Mouse (Mus musculus) G1E (cell line): ENCODE results near the gene Taf9. TPM values are rescaled to one million over a fixed set of nuclear protein-coding genes. Genes with fewer than 3 reads are reported as not detected.

Experiments used
- ATAC-seq: 2 replicates; pipeline ENCODE4 v1.8.0; 2016; ENCODE audit warnings: mild to moderate bottlenecking; ENCODE audit not compliant: insufficient number of reproducible peaks, poor library complexity, low FRiP score, severe bottlenecking; ENCODE audit errors: extremely low read depth
- DNase-seq: peaks from one replicate; pipeline ENCODE4 v3.0.0; 2012; ENCODE audit warnings: low spot score
- H3K27me3 ChIP-seq: 2 replicates; pipeline ENCODE4 v1.6.1; 2012; ENCODE audit warnings: mild to moderate bottlenecking, low read length, inconsistent platforms; ENCODE audit not compliant: insufficient read depth
- H3K36me3 ChIP-seq: replicated peaks from 2 replicates; pipeline ENCODE3; 2012; ENCODE audit warnings: mild to moderate bottlenecking, inconsistent platforms
- H3K4me1 ChIP-seq: 2 replicates; pipeline ENCODE4 v1.6.1; 2012; ENCODE audit warnings: low read depth, low read length, inconsistent platforms, mixed read lengths; ENCODE audit not compliant: insufficient read depth
- H3K4me3 ChIP-seq: 2 replicates; pipeline ENCODE4 v1.5.1; 2012; ENCODE audit warnings: low read depth, mild to moderate bottlenecking, inconsistent platforms, low read length, moderate library complexity, mixed read lengths
- H3K9me3 ChIP-seq: replicated peaks from 2 replicates; pipeline ENCODE4 v1.6.1; 2012; ENCODE audit warnings: inconsistent platforms
- CTCF ChIP-seq: IDR thresholded peaks from 2 replicates; pipeline ENCODE4 v1.5.1; 2012; ENCODE audit warnings: low read depth, low read length, inconsistent platforms, mixed read lengths
- GATA1 ChIP-seq: IDR thresholded peaks from 2 replicates; pipeline ENCODE4 v1.6.1; 2012; ENCODE audit warnings: borderline replicate concordance, low read length, inconsistent platforms, mixed read lengths
- GATA2 ChIP-seq: IDR thresholded peaks from 2 replicates; pipeline ENCODE4 v1.6.1; 2012; ENCODE audit warnings: low read depth, low read length, inconsistent platforms, borderline replicate concordance
- POLR2AphosphoS5 ChIP-seq: IDR thresholded peaks from 2 replicates; pipeline ENCODE4 v1.6.1; 2012; ENCODE audit warnings: low read depth, low read length, inconsistent platforms; ENCODE audit not compliant: insufficient replicate concordance
- TAL1 ChIP-seq: conservative IDR thresholded peaks from 2 replicates; pipeline ENCODE4 v1.6.1; 2012; ENCODE audit warnings: low read depth, low read length, inconsistent platforms, mixed read lengths
- polyA plus RNA-seq: library from polyadenylated mRNA; stranded (reverse); fragments of >175 nt; gene quantifications from 2 replicates; pipeline ENCODE4 v1.2.3, GENCODE M21; 2012
- total RNA-seq, 2 experiments: library from RNA; stranded (forward) in 1 of 2; stranded (reverse) in 1 of 2; fragments of 200-1000 nt in 1 of 2; fragments of >200 nt in 1 of 2; fragmentation: Nextera tagmentation in 1 of 2; gene quantifications; 2 replicates each; pipeline ENCODE4 v1.2.3; 2014 to 2017

Taf9 gene
- total and polyA plus RNA-seq, 3 experiments, result 24.1 to 161 (median 32.9) TPM

DNA sequence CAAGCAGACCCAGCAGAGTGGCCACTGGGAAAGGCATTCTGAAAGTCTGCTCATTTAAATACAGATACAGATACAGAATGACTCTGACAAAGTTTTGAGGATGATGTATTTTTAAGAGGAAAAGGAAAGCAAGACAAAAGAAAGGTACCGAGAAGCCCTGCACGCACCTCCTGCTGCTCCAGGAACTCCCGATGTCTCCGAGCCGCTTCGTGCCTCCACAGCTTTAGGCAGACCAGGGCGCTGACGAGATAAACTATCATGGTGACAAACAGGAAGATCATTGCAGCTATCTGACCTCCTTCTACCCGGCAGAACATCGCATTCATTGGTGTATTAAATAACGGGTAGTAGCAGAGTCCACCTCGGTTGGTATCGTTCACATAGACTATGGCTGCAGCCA, 40.1 kb upstream of the Taf9 start:
- TF ChIP-seq GATA1 (no peak), CTCF (no peak), TAL1 (no peak), GATA2 (no peak), POLR2AphosphoS5 (no peak)
- peaks cover 3% of the 10 kb centered on the region for H3K4me1 ChIP-seq
- H3K4me3 ChIP-seq, result no peak overlapping the region
- no peak for ATAC-seq
- DNase-seq, result no peak
- peaks cover 1% of the 10 kb centered on the region; the same call in 1 of the 2 replicates for H3K27me3 ChIP-seq
- H3K36me3 ChIP-seq, result peaks cover 14% of the 10 kb centered on the region
- H3K9me3 ChIP-seq, result peaks cover 4% of the 10 kb centered on the region

DNA sequence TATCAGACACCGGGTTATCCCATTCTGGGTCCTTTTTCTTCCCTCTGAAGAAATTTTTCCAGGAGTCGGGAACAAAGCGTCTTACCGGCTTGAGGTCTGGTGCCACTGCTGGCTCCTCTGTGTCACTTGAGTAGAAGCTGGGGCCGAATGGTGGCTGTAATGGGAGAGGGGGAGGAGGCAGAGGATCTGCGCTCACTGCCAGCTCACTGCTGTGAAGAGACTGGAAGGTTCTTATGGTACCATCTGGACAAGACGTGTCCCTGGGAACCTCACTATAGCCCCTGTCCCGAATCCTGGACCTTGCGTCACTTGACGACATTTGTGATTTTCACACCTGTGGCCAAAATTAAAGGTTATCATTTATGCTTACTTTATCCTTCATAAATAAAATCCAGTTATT, 39.1 kb upstream of the Taf9 start:
- TF ChIP-seq TAL1 (no peak), POLR2AphosphoS5 (no peak), GATA1 (no peak), CTCF (no peak), GATA2 (no peak)
- ATAC-seq (no peak), DNase-seq (no peak)
- H3K36me3 ChIP-seq, result peaks cover 17% of the 10 kb centered on the region
- peaks cover 3% of the 10 kb centered on the region; the same call in 1 of the 2 replicates for H3K27me3 ChIP-seq
- peaks cover 10% of the 10 kb centered on the region for H3K4me1 ChIP-seq
- H3K9me3 ChIP-seq, result peaks cover 4% of the 10 kb centered on the region
- H3K4me3 ChIP-seq, result no peak overlapping the region

DNA sequence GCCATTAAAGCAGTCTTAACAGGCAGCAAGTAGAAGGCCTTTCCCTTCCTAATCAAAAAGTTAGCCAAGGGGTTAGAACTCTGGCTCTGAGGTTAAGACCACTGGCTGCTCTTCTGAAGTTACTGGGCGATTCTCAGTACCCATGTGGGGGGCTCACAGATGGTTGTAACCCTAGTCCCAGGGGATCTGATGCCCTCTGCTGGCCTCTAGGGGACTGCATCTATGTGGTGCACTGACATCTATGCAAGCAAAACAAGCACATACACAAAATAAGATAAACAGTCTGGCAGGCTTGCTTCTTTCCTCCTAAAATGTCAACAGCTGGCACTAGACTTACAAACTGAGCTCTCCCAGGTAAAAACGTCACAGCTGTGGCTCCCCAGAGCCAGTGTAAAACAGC, 38.5 kb upstream of the Taf9 start:
- Histone ChIP-seq H3K4me3 (no peak overlapping the region), H3K27me3 (peaks cover 3% of the 10 kb centered on the region; the same call in 1 of the 2 replicates), H3K9me3 (peaks cover 1% of the 10 kb centered on the region), H3K36me3 (peaks cover 23% of the 10 kb centered on the region), H3K4me1 (peaks cover 16% of the 10 kb centered on the region)
- DNase-seq, result no peak
- ATAC-seq, result no peak
- no peak for TF ChIP-seq TAL1
- TF ChIP-seq GATA1, result no peak
- TF ChIP-seq CTCF, result no peak
- no peak for TF ChIP-seq POLR2AphosphoS5

DNA sequence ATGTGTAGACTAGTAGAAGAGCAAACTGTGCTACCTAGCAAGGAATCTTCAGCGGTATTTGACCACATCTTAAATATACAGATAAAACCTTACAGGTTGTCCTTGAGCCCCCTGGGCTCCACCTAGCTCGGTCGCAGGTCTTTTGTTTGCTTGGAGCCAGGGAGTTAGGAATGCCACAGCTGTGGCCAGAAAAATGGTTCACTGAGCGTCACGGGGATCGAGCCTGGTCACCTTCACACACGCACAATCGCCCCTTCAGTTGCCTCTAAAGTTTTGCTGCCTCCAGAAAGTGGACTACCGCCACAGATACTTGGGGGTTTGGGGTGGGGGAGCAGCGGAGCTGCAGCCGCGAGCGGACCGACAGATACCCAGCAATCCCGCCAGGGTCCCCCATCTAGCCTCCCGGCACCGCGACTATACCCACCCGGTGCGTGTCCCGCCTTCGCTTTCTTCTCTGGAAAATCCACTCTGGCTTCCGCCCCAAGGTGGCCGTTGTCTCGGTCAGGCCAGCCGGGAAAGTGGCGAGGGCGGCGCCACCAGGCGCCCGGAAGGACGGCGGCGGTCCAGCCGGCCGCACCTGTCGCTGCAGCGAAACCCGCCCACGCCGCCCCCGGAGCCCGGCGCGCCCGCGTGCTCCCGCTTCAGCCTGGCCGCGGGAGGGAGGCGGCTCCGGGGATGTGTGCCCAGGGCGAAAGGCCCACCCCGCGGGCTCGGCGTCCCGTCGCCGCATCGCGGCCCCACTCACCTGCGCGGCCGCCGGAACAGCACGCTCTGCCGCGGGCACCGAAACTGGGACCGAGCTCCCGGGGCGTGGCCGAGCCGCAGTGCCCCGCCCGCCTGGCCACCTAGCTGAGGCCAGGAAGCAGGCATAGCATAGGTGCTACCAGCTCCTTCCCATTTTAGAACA, 34.9 kb upstream of the Taf9 start, which contains the start of gene Marveld2:
Gene Marveld2 (minus strand): TSS at position 791 of the 907 bp plus-strand sequence.
- H3K4me1 ChIP-seq, result peaks cover 16% of the 10 kb centered on the region
- peak within 1 kb of the TSS; percentile 79 for H3K4me3 ChIP-seq
- TF ChIP-seq POLR2AphosphoS5, result no peak
- TF ChIP-seq TAL1, result no peak
- TF ChIP-seq GATA2, result no peak
- TF ChIP-seq GATA1, result no peak
- no peak for TF ChIP-seq CTCF
- ATAC-seq (0 out of 2 replicates have a peak, but pooled peaks have one; percentile 22), DNase-seq (peak; percentile 65)
- H3K27me3 ChIP-seq, result peaks cover 3% of the 10 kb centered on the region; the same call in 1 of the 2 replicates
- no peaks in the 10 kb centered on the region for H3K9me3 ChIP-seq
- peaks cover 38% of the 10 kb centered on the region for H3K36me3 ChIP-seq

DNA sequence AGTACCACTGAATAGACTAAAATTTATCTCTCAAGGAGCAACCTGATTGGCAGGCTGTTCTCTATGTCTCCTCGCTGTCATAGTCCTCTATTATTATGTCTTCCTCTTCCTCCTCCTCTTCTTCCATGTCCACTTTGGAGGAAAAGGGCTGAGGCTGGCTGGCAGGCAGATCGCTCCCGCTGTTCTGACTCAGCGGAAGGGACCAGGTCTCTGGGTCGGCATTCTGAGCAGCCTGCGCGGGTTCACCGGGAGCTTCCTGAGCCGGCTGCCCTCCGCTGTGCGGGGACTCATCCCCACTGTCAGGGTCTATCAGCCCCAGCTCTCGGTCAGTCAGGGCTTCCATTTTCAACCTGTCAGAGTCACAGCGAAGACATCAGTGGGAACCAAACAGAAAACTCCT, 33.8 kb upstream of the Taf9 start:
- Histone ChIP-seq H3K27me3 (peaks cover 3% of the 10 kb centered on the region; the same call in 1 of the 2 replicates), H3K4me3 (no peak overlapping the region), H3K9me3 (no peaks in the 10 kb centered on the region), H3K36me3 (peaks cover 40% of the 10 kb centered on the region), H3K4me1 (peaks cover 16% of the 10 kb centered on the region)
- no peak for TF ChIP-seq GATA1
- no peak for TF ChIP-seq POLR2AphosphoS5
- no peak for TF ChIP-seq CTCF
- no peak for TF ChIP-seq TAL1
- TF ChIP-seq GATA2, result no peak
- no peak for ATAC-seq
- no peak for DNase-seq

DNA sequence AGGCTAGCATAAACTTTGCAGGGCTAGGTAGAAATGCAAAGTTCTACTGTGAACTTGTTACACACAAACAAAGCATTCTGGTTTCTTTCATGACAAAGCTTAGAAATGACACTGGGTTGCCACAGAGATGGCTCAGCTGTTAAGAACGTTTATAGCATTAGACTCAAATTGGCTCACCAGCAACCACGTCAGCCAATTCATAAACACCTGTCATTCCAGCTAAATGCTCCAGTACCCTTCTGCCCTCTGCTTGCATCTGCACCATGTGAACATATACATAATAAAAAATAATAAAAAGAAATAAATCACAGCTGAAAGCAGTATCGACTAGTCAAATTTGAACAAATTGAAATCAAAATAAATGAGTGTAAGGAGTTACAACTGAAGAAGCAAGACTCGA, 29.1 kb upstream of the Taf9 start:
- no peak for ATAC-seq

More for the DNA sequence above, 29.1 kb upstream of the Taf9 start:
- H3K9me3 ChIP-seq, result no peaks in the 10 kb centered on the region
- peaks cover 73% of the 10 kb centered on the region for H3K36me3 ChIP-seq
- TF ChIP-seq TAL1 (no peak), POLR2AphosphoS5 (no peak), CTCF (no peak), GATA1 (no peak), GATA2 (no peak)
- no peaks in the 10 kb centered on the region for H3K27me3 ChIP-seq
- H3K4me1 ChIP-seq, result peaks cover 10% of the 10 kb centered on the region
- DNase-seq, result no peak
- no peak overlapping the region for H3K4me3 ChIP-seq
